Mouse (Mus musculus) forelimb bud, embryonic 11.5 days (tissue): ENCODE measurements at regions not wholly inside any gene's neighbourhood (a gene's known extent, or its start where the extent isn't known, plus 50 kb on each side); places are given as distances from the start of the nearest gene placed in this dataset.

Experiments used
- DNase-seq: peaks from one replicate; pipeline ENCODE4 v3.0.0-alpha.2; 2012; ENCODE audit warnings: low read depth, low spot score

GRCm38 (mm10) chr8:101697948-101698347 is 1087.5 kb downstream of the Cdh11 start:
- DNase-seq, result no peak

DNA sequence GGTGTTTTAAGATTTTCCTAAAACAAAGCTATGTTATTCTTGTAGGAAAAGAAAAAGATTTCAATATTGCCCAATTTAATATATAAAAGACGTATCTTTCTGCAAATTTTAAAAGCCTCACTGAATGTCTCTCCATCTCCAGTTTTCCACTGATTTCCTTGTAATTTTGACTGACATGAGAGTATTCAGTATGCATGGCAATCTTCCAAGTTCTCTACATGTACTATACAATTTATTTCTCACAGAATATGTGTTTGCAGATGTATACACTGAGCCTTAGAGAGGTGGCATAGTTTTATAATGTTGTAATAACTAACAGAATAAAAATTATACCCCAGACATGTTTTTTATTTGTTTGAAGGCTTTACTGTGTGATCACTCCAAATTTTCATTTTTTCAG is 1094.5 kb downstream of the Cdh11 start:
- DNase-seq, result no peak

GRCm38 (mm10) chr8:101668921-101669320 is 1116.5 kb downstream of the Cdh11 start:
- no peak for DNase-seq

GRCm38 (mm10) chr8:101662874-101663273 is 1122.6 kb downstream of the Cdh11 start:
- DNase-seq, result no peak

GRCm38 (mm10) chr8:101655292-101655691 is 1130.2 kb downstream of the Cdh11 start:
- no peak for DNase-seq

DNA sequence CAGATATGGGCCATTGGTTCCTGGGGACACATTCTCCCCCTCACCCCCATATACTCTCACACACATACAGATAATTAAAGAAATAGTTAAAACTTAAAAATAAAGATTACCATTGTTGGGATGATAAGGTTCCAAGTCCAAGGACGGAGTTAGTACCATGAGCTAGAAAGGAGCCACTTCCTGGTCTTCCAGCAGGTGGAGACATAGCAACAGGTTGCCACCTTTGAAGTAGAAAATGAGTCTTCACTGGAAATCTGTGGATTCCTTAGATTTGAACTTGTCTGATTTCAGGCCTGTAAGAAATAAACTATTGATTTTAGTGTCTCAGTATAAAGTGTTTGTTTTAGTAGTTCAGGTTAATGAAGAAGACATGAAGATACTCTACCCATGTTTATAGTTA is 1156.6 kb downstream of the Cdh11 start:
- peak; percentile 18 for DNase-seq

- DNase-seq, result no peak
Measured at GRCm38 (mm10) chr8:101621941-101622340, 1163.5 kb downstream of the Cdh11 start.

- no peak for DNase-seq
Measured at GRCm38 (mm10) chr8:101591115-101591514, 1194.3 kb downstream of the Cdh11 start.

DNA sequence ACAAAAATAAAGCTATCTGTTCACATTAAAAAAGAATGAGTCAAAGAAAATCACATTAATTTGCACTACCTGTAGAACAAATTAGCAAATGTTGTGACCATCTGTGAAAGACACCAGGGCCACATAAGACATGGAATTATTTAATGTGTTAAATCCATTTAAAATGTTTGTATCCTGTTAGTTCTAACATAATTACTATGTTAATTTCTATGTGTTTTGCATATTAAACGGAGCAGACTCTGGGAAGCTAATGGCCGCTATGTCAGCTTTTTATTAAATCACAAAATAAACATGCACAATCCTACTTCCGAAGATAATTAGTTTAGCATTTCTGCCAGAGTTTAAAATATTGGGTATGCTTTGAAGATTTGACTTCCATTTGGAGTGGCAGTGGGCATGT is 1194.8 kb downstream of the Cdh11 start:
- no peak for DNase-seq

DNA sequence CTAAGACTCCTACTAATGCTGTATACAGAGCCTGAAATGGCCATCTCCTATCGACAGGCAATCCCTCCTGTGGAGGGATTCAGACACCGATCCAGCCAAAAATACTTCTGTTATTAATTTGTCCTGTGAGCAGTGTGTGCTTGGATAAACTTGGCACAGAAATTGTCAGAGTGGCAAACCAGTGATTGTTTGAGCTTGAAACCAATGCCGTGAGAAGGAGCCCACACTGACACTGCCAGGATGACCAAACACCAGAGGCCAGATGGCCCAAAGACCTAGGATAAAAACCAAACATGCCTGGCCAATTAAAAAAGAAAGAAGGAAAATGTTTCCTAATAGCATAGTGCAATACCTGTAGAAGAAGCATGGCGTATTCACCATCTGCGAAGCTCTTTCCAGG is 1221.0 kb downstream of the Cdh11 start:
- DNase-seq, result no peak

GRCm38 (mm10) chr8:101522758-101523157 is 1262.7 kb downstream of the Cdh11 start:
- DNase-seq, result no peak

DNA sequence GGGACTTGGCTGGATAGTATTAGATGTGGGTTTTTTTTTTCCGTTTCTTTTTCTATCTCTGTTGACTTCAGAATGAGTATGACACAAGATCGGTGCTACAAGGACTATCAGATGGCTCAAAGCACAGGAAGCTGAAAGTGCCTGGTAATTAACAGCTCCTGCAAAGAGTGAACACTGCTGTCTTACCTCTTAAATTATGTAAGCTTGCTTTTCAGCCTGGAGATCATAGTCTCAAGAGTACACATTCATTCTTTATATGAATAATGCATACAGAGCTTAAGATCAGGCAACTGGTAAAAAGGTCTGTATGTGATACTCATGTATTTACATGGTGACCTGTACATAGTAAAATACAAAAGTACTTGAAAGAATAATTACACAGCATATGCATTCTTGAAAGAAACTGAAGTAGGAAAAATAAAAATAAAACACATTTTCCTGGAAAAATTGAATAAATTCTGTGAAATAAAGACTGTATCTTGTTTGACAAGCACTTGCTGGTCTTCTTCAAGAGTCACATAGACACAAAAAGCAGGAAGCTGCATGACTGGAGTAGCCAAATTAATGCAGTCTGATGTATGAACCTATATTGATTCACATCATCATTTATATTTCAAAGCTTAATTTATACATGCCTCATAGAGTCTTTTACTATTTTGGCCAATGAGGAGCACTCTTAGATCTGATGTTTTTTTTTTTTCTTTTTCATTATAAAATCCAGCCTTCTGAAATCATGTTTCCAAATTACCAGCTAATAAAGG is 1306.7 kb downstream of the Cdh11 start:
- DNase-seq, result no peak

DNA sequence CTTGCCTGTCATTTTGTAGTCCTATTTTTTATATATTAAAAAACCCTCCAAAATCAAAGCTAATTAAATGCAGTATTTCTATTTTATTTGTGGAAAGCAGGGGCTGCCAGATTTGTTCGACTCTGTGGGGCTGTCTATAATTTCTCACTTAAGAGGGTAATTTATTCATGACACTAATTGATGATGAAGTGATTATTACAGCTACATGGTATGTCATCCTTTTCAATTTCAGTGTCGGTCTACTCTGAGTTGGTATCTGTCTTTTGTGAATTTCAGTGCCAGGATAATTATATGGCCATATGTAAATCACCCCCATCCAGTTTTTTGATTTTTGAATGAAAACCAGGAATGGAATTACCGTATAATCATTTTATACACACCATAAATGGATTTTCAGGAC is 1319.1 kb downstream of the Cdh11 start:
- DNase-seq, result no peak

DNA sequence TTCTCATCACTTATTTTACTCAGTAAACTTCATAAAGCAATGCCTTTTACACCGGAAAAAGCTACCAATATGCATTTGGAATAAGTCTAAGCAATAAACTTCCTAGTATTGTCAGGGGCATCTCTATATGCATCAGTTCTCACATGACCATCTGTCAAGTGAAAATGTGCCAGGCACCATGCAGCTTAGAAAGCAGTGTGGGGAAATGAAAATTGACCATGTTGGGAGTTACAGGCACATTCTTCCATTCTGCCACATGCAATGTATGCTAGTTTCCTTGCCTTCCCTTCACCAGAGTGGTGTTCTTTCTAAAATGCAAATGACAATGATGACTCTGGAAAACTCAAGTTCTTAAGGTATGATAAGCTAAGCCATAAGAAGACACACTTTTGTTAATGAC is 1322.9 kb downstream of the Cdh11 start:
- no peak for DNase-seq

DNA sequence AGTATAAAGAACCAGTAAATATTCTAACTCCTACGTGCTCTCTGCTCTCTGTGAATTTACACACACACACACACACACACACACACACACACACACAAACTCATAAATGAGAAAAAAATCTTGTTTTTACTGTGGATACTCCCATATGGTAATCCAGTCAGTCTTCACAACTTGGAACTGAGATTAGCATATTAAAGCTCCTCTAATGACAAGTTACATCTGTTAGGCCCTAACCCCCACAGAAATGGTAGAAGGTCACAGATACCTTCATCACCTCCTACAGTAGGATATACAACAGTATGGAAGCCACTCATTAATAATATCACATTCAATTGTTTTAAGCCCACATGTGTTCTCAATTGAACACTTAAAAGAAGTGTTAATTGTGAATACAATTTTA is 1340.7 kb downstream of the Cdh11 start:
- no peak for DNase-seq

- no peak for DNase-seq
Measured at GRCm38 (mm10) chr8:101442563-101442962, 1342.9 kb downstream of the Cdh11 start.

DNA sequence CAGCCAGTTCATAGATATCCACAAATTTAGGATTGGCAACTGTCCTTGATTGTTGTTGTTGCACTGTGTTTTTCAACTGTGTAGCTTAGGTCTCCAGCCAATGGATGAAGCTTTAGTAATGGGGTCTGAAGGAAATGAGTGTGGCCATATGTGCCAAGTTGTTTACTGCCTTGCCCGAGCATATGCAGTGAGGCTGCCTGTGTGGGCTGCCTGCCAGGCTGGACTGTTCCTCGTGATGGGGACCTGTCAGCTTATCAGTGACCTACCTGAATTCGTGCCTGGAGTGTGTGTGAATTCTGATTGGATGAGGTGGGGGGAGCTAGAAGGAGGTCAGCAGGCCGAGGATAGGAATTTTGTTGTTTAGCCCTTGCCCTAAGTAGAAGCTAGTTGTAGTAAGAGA is 1349.8 kb downstream of the Cdh11 start:
- DNase-seq, result no peak
